Mouse (Mus musculus): ENCODE measurements around the gene Gcgr.

Gcgr gene

DNA sequence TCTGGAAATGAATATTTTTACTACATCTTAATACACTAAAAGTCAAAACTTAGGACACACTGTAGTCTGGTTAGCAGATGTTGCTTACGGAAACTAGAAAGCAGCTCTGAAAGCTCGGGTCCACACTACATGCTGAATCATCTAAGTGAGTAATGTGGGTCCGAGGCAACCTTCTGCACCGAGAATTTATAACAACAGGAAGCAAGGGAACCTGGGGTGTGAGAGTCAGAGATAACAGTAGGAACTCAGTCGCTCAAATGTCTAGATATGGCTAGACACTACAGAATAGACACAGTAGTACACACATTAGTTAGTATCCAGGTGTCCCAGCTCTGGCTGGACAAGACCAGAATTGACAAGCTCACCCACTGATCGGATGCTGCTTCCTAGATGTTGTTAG is 58.0 kb downstream of the Gcgr start:
- no peak for DNase-seq (ENCODE audit: low read depth, low spot score)
